Mouse (Mus musculus) mature B cell (primary cell): ENCODE data around the gene Dppa4.

ENCODE experiments used
- in situ Hi-C: fragments of 300-500 bp; cut with MboI; formaldehyde crosslinking; loops from 2 replicates; pipeline ENCODE4 v1.14.3; 2019

Gene Dppa4

DNA sequence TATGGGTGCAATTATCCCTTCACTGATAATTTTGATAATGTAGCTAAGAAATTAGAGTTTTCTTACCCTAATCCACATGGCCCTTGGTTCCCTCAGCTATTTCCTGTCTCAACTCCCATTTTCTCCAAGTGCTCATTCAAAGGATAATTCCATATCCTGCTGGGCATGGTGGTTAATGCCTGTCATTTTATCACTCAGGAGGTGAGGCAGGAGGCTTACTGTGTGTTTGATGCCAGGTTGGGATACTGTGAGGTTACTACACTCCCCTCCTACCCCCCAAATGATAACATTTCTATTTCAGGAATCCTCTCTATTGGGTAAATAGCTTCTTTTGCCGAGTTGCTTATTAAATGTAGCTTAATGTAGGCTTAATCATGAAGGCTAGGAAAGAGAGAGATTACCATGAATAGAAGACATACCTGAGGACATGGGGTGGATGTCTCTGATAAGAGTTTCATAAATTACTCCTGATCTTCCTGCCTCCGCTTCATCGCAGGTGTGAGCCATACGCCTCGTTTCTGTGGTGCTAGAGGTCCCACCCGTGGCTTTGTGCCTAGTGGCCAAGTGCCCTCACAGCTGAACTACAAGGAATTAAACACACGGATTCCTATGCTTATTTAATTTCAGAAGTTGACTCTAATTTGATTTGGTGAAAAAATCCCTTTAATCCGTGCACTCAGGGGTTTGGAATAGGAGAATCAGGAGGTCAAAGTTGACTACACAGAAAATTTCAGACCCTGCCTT lies 40.2 kb downstream of the Dppa4 start:
- in situ Hi-C loops = no loop called here

DNA sequence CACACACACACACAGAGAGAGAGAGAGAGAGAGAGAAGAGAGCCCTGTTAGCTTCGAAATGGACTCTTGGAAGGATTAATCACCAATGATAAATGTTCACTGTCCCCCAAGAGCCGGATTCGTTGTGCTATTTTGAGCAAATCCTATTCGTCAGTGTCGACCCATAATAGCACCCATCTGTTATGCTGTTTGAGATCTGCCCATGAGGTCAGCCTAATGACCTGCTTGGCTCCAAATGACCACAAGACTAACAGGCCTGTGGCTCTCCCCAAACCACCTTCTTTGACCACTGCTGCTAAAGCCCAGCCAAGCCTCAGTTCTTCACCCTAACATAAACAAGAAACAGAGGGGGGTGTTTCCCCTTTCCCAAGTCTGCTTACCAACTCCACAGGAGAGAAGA lies 43.4 kb downstream of the Dppa4 start:
- in situ Hi-C loops = no loop called here

GRCm38 (mm10) chr16:48328420-48328819 lies 44.9 kb downstream of the Dppa4 start:
- in situ Hi-C loops = no loop called here

- in situ Hi-C loops = no loop called here
Measured at GRCm38 (mm10) chr16:48331822-48332221, 48.3 kb downstream of the Dppa4 start.

GRCm38 (mm10) chr16:48335326-48335725 lies 51.8 kb downstream of the Dppa4 start:
- in situ Hi-C loops = no loop called here
